Comparison of ENCODE assay signal across 8 mouse cellular contexts in genomic region chr7:113151499-113151898, GRCm38 (mm10). TPM values are rescaled to one million over a fixed set of nuclear protein-coding genes. Genes with fewer than 3 reads are reported as not detected.
A peak's percentile ranks its signal among the peaks of the same experiment; 100 is the strongest.
DNase-seq lines count a peak whose midpoint lies in the region; ATAC-seq lines count a peak whose summit lies in the region.

No protein-coding gene starts in this region.

- no peak for ATAC-seq in midbrain, embryonic 11.5 days (ENCODE audit: low FRiP score)

- no peak overlapping the region for H3K9ac ChIP-seq in midbrain, embryonic 11.5 days (ENCODE audit: low read length)

- peaks cover 32% of the 10 kb centered on the region for H3K4me1 ChIP-seq in midbrain, embryonic 10.5 days
- H3K4me1 ChIP-seq in midbrain, embryonic 11.5 days (ENCODE audit: control insufficient read depth, insufficient read depth, low read length) = peaks cover 14% of the 10 kb centered on the region
- H3K4me1 ChIP-seq in limb, embryonic 10.5 days = peaks cover 31% of the 10 kb centered on the region

- DNase-seq in midbrain, embryonic 10.5 days (ENCODE audit: low spot score) = no peak
- DNase-seq in midbrain, embryonic 11.5 days (ENCODE audit: low spot score, missing footprints) = no peak
- peak; percentile 74 for DNase-seq in adrenal gland, postnatal 14 days
- DNase-seq in heart, adult 11 months = peak; percentile 95
- no peak for DNase-seq in limb, embryonic 10.5 days (ENCODE audit: low spot score)
- no peak for DNase-seq in right cerebral cortex, adult 18-20 months
- DNase-seq in thymus, postnatal 36 days = no peak
- no peak for DNase-seq in thymus, postnatal 0 days (ENCODE audit: low spot score)

- H3K4me3 ChIP-seq in midbrain, embryonic 10.5 days = no peak overlapping the region
- no peak overlapping the region for H3K4me3 ChIP-seq in midbrain, embryonic 11.5 days (ENCODE audit: low read depth, low read length)
- H3K4me3 ChIP-seq in limb, embryonic 10.5 days = no peak overlapping the region

- no peaks in the 10 kb centered on the region for H3K9me3 ChIP-seq in midbrain, embryonic 10.5 days (replicated peaks)
- no peaks in the 10 kb centered on the region for H3K9me3 ChIP-seq in midbrain, embryonic 11.5 days (ENCODE audit: control insufficient read depth, low read length)
- H3K9me3 ChIP-seq in limb, embryonic 10.5 days (replicated peaks) = no peaks in the 10 kb centered on the region

- H3K27ac ChIP-seq in midbrain, embryonic 10.5 days (replicated peaks) = 0 out of 2 replicates have a peak overlapping the region, but pooled peaks have one; percentile 28
- no peak overlapping the region for H3K27ac ChIP-seq in midbrain, embryonic 11.5 days (ENCODE audit: low read depth, low read length)
- H3K27ac ChIP-seq in limb, embryonic 10.5 days = peak overlapping the region; percentile 37; the same call in 1 of the 2 replicates

- peaks cover 2% of the 10 kb centered on the region; the same call in 1 of the 2 replicates for H3K27me3 ChIP-seq in midbrain, embryonic 10.5 days (ENCODE audit: low read depth, poor library complexity, severe bottlenecking)
- H3K27me3 ChIP-seq in midbrain, embryonic 11.5 days (ENCODE audit: control insufficient read depth, insufficient read depth, low read length) = no peaks in the 10 kb centered on the region
- H3K27me3 ChIP-seq in limb, embryonic 10.5 days (ENCODE audit: low read depth, poor library complexity, severe bottlenecking) = no peaks in the 10 kb centered on the region

- H3K4me2 ChIP-seq in midbrain, embryonic 11.5 days = no peak overlapping the region

- H3K36me3 ChIP-seq in midbrain, embryonic 10.5 days = no peaks in the 10 kb centered on the region
- no peaks in the 10 kb centered on the region for H3K36me3 ChIP-seq in midbrain, embryonic 11.5 days (ENCODE audit: control insufficient read depth, insufficient read depth, low read length)
- no peaks in the 10 kb centered on the region for H3K36me3 ChIP-seq in limb, embryonic 10.5 days

- WGBS in midbrain, embryonic 10.5 days = 62% methylated on average over 6 of the region's 6 CpGs
- WGBS in midbrain, embryonic 11.5 days = 61% methylated on average over 6 of the region's 6 CpGs
- WGBS in limb, embryonic 10.5 days = 80% methylated on average over 6 of the region's 6 CpGs

RNA-seq across cellular contexts. Expression of gene Arntl, which starts 55.8 kb away (rescaled TPM):
- polyA plus RNA-seq in midbrain, embryonic 10.5 days (2016; fragmentation: Nextera tagmentation; extraction: Ambion mirVana) = 6.6 and 7.0 TPM in 2 replicates
- polyA plus RNA-seq in midbrain, embryonic 11.5 days (2014; fragmentation: Nextera tagmentation; extraction: Ambion mirVana) = 5.1 and 6.4 TPM in 2 replicates
- 30.6 and 41.6 TPM in 2 replicates for total RNA-seq in adrenal gland, postnatal 14 days (2021)
- polyA plus RNA-seq in limb, embryonic 10.5 days (2016; fragmentation: Nextera tagmentation; extraction: Ambion mirVana) = 8.0 and 9.6 TPM in 2 replicates
- 44.0 and 44.4 TPM in 2 replicates for polyA plus RNA-seq in thymus, postnatal 0 days (2015; fragmentation: Nextera tagmentation; extraction: Ambion mirVana)

Comparison
In these comparisons a context has a peak if more than half of its experiments do, and no peak if none do; other contexts are left out.
1. DNase-seq: peak in adrenal gland, postnatal 14 days (single experiment) and heart, adult 11 months (single experiment); none in midbrain, embryonic 10.5 days (single experiment), midbrain, embryonic 11.5 days (single experiment), limb, embryonic 10.5 days (single experiment), right cerebral cortex, adult 18-20 months (single experiment), thymus, postnatal 36 days (0 of 2) and thymus, postnatal 0 days (single experiment).